Mouse (Mus musculus) thymus, postnatal 14 days (tissue): Measurements from ENCODE around the gene Gm16181.

Source experiments
- DNase-seq: peaks from one replicate; pipeline ENCODE4 v3.0.0; 2021

The Gm16181 gene

GRCm38 (mm10) chr17:35220156-35220952 is at the start of gene Gm16181:
Gene Gm16181, plus strand, starts transcription at chr17:35220834.
- DNase-seq, result no peak

- DNase-seq, result no peak
Observed at GRCm38 (mm10) chr17:35172445-35173234, 48.0 kb upstream of the Gm16181 start.

GRCm38 (mm10) chr17:35173329-35173728 is 47.3 kb upstream of the Gm16181 start:
- DNase-seq, result no peak

- no peak for DNase-seq
Observed at GRCm38 (mm10) chr17:35174201-35174977, 46.2 kb upstream of the Gm16181 start.

GRCm38 (mm10) chr17:35175382-35175781 is 45.3 kb upstream of the Gm16181 start:
- no peak for DNase-seq

GRCm38 (mm10) chr17:35175968-35176367 is 44.7 kb upstream of the Gm16181 start, which contains the start of gene Aif1:
Gene Aif1, minus strand, starts transcription at chr17:35176068.
- no peak for DNase-seq

- DNase-seq, result peak; percentile 88
Observed at GRCm38 (mm10) chr17:35178528-35178927, 42.1 kb upstream of the Gm16181 start.

GRCm38 (mm10) chr17:35180093-35180492 is 40.5 kb upstream of the Gm16181 start:
- no peak for DNase-seq

- peak; percentile 93 for DNase-seq
Observed at GRCm38 (mm10) chr17:35185639-35186611, 34.7 kb upstream of the Gm16181 start.

GRCm38 (mm10) chr17:35186681-35187080 is 34.0 kb upstream of the Gm16181 start:
- peak; percentile 80 for DNase-seq

GRCm38 (mm10) chr17:35187345-35187744 is 33.3 kb upstream of the Gm16181 start:
- DNase-seq, result no peak

GRCm38 (mm10) chr17:35187959-35188610 is 32.5 kb upstream of the Gm16181 start, which contains the start of gene Lst1:
Gene Lst1, minus strand, starts transcription at chr17:35188439.
- DNase-seq, result peak; percentile 25

GRCm38 (mm10) chr17:35189186-35189585 is 31.4 kb upstream of the Gm16181 start:
- peak; percentile 33 for DNase-seq

- DNase-seq, result peak; percentile 69
Observed at GRCm38 (mm10) chr17:35190096-35190495, 30.5 kb upstream of the Gm16181 start.

GRCm38 (mm10) chr17:35191723-35192122 is 28.9 kb upstream of the Gm16181 start:
- DNase-seq, result peak; percentile 20

- peak; percentile 18 for DNase-seq
Observed at GRCm38 (mm10) chr17:35192924-35193323, 27.7 kb upstream of the Gm16181 start.

- peak; percentile 94 for DNase-seq
Observed at GRCm38 (mm10) chr17:35193881-35194843, 26.5 kb upstream of the Gm16181 start, which contains the start of gene Ltb. Gene Ltb, plus strand, starts transcription at chr17:35194439.

- DNase-seq, result peak; percentile 49
Observed at GRCm38 (mm10) chr17:35194844-35195630, 25.6 kb upstream of the Gm16181 start.
